Mouse (Mus musculus) thymus, adult 2 months (tissue): Measurements from ENCODE around the gene Phf23.

ENCODE experiments used
- CTCF ChIP-seq: fragments of 200-500 bp; IDR thresholded peaks from 2 replicates; pipeline ENCODE4 v1.5.1; 2012; ENCODE audit warnings: mild to moderate bottlenecking, control low read depth, low read length, moderate library complexity, borderline replicate concordance; ENCODE audit not compliant: control insufficient read depth, poor library complexity, insufficient read depth; ENCODE audit errors: extremely low read depth
- POLR2A ChIP-seq: fragments of 200-500 bp; IDR thresholded peaks from 2 replicates; pipeline ENCODE4 v1.6.1; 2012; ENCODE audit warnings: mild to moderate bottlenecking, low read length, control low read depth, moderate library complexity; ENCODE audit not compliant: control insufficient read depth, poor library complexity, insufficient read depth; ENCODE audit errors: extremely low read depth

DNA sequence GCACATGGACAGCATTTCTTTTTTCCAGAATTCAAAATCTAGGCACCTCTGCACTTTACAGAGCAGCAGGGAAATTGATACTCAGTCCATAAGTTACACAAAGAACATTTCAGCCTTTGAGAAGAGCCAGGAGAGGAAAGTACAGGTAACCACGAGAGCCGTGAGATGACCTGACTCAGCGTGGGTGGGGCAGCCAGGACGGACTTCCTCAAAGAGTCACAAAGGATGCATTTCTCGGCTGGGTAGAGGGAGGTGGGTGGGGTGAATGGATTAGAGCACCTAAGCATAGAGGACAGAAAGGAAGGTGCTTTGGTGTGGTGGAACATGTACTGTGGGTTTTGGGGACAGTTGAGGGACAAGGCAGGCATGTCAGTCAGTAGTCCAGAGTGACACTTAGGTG is 33.7 kb upstream of the Phf23 start:
- TF ChIP-seq POLR2A (no peak), CTCF (no peak)
